Mouse (Mus musculus) midbrain, embryonic 15.5 days (tissue): ENCODE data around the gene Cacng3. TPM values are rescaled to one million over a fixed set of nuclear protein-coding genes. Genes with fewer than 3 reads are reported as not detected.

ENCODE experiments used
- ATAC-seq: fragments of 200-750 bp; cut with Nextera tagmentation; replicated peaks from 2 replicates; pipeline ENCODE4 v1.8.0; 2017; ENCODE audit warnings: moderate TSS enrichment
- H3K27ac ChIP-seq: fragments of 300-500 bp; sonication (generic); 2 replicates; pipeline ENCODE4 v1.5.1; 2015; ENCODE audit warnings: mild to moderate bottlenecking, inconsistent platforms
- H3K27me3 ChIP-seq: fragments of 300-500 bp; sonication (generic); replicated peaks from 2 replicates; pipeline ENCODE4 v1.6.1; 2015; ENCODE audit warnings: inconsistent platforms
- H3K36me3 ChIP-seq: fragments of 300-500 bp; sonication (generic); replicated peaks from 2 replicates; pipeline ENCODE4 v1.6.1; 2015; ENCODE audit warnings: inconsistent platforms
- H3K4me1 ChIP-seq: fragments of 300-500 bp; sonication (generic); 2 replicates; pipeline ENCODE4 v1.6.1; 2015; ENCODE audit warnings: inconsistent platforms
- H3K4me2 ChIP-seq: fragments of 300-500 bp; sonication (generic); 2 replicates; pipeline ENCODE4 v1.6.1; 2015; ENCODE audit warnings: inconsistent platforms, mild to moderate bottlenecking, moderate library complexity
- H3K4me3 ChIP-seq: fragments of 300-500 bp; sonication (generic); 2 replicates; pipeline ENCODE4 v1.5.1; 2015; ENCODE audit warnings: mild to moderate bottlenecking, inconsistent platforms
- H3K9ac ChIP-seq: fragments of 300-500 bp; sonication (generic); 2 replicates; pipeline ENCODE4 v1.6.1; 2015; ENCODE audit warnings: mild to moderate bottlenecking, inconsistent platforms
- H3K9me3 ChIP-seq: fragments of 300-500 bp; sonication (generic); 2 replicates; pipeline ENCODE4 v1.6.1; 2016; ENCODE audit warnings: inconsistent platforms
- WGBS: fragments of 180-500 bp; shearing (Covaris S2); methylation state at CpG from one replicate; pipeline ENCODE4 v1.1.7; 2015; ENCODE audit warnings: mixed read lengths; 5-methylcytosine and 5-hydroxymethylcytosine counted together
- polyA plus RNA-seq: library from polyadenylated mRNA; unstranded; fragments of >200 nt; fragmentation: Nextera tagmentation; extraction: Ambion mirVana; gene quantifications from 2 replicates; pipeline ENCODE4 v1.2.1, GENCODE M21; 2015

Cacng3 gene
- polyA plus RNA-seq, 1 experiment from 2014 or later = 24.6 TPM

GRCm38 (mm10) chr7:122665311-122666049 is 4.8 kb upstream of the Cacng3 start:
- Histone ChIP-seq H3K36me3 (no peaks in the 10 kb centered on the region), H3K27ac (no peak overlapping the region), H3K4me3 (no peak overlapping the region), H3K4me2 (no peak overlapping the region), H3K9ac (no peak overlapping the region), H3K9me3 (no peaks in the 10 kb centered on the region), H3K27me3 (no peaks in the 10 kb centered on the region), H3K4me1 (0 out of 2 replicates have a peak, but pooled peaks cover 2% of the 10 kb centered on the region)
- 83% methylated on average over 7 of the region's 7 CpGs for WGBS
- ATAC-seq = no peak

- no peak for ATAC-seq
- peaks cover 12% of the 10 kb centered on the region for H3K4me1 ChIP-seq
- no peaks in the 10 kb centered on the region for H3K36me3 ChIP-seq
- no peak overlapping the region for H3K4me3 ChIP-seq
- H3K27me3 ChIP-seq = no peaks in the 10 kb centered on the region
- no peak overlapping the region for H3K9ac ChIP-seq
- 24% methylated on average over 5 of the region's 5 CpGs for WGBS
- no peak overlapping the region for H3K4me2 ChIP-seq
- H3K9me3 ChIP-seq = no peaks in the 10 kb centered on the region
- H3K27ac ChIP-seq = no peak overlapping the region
Measured at GRCm38 (mm10) chr7:122667903-122668302, 2.4 kb upstream of the Cacng3 start.

GRCm38 (mm10) chr7:122670873-122671641 is 765 bp downstream of the Cacng3 start:
- peak overlapping the region; percentile 76 for H3K4me2 ChIP-seq
- H3K4me3 ChIP-seq = peak overlapping the region; percentile 42
- peak overlapping the region; percentile 46 for H3K9ac ChIP-seq
- H3K4me1 ChIP-seq = peaks cover 13% of the 10 kb centered on the region
- H3K9me3 ChIP-seq = no peaks in the 10 kb centered on the region
- WGBS = 6% methylated on average over 45 of the region's 45 CpGs
- no peaks in the 10 kb centered on the region for H3K36me3 ChIP-seq
- peak overlapping the region; percentile 69 for H3K27ac ChIP-seq
- peak; percentile 76 for ATAC-seq
- H3K27me3 ChIP-seq = no peaks in the 10 kb centered on the region

GRCm38 (mm10) chr7:122672981-122673380 is 2.7 kb downstream of the Cacng3 start:
- H3K4me1 ChIP-seq = peaks cover 13% of the 10 kb centered on the region
- H3K9ac ChIP-seq = no peak overlapping the region
- ATAC-seq = no peak
- peak overlapping the region; percentile 42 for H3K4me3 ChIP-seq
- WGBS = 47% methylated on average over 5 of the region's 5 CpGs
- peak overlapping the region; percentile 76 for H3K4me2 ChIP-seq
- H3K27me3 ChIP-seq = no peaks in the 10 kb centered on the region
- no peaks in the 10 kb centered on the region for H3K36me3 ChIP-seq
- H3K9me3 ChIP-seq = no peaks in the 10 kb centered on the region
- no peak overlapping the region for H3K27ac ChIP-seq

- Histone ChIP-seq H3K4me1 (peaks cover 13% of the 10 kb centered on the region), H3K36me3 (no peaks in the 10 kb centered on the region), H3K27me3 (no peaks in the 10 kb centered on the region), H3K4me3 (no peak overlapping the region), H3K4me2 (peak overlapping the region; percentile 14; the same call in 1 of the 2 replicates), H3K9me3 (no peaks in the 10 kb centered on the region), H3K27ac (no peak overlapping the region), H3K9ac (no peak overlapping the region)
- ATAC-seq = no peak
- 67% methylated on average over 7 of the region's 7 CpGs for WGBS
Measured at GRCm38 (mm10) chr7:122675207-122675606, 4.9 kb downstream of the Cacng3 start.

GRCm38 (mm10) chr7:122701751-122702150 is 31.5 kb downstream of the Cacng3 start:
- 85% methylated on average over 5 of the region's 5 CpGs for WGBS
- ATAC-seq = no peak
- H3K4me3 ChIP-seq = no peak overlapping the region

GRCm38 (mm10) chr7:122702443-122702842 is 32.2 kb downstream of the Cacng3 start:
- no peaks in the 10 kb centered on the region for H3K36me3 ChIP-seq
- H3K9ac ChIP-seq = no peak overlapping the region
- peaks cover 4% of the 10 kb centered on the region; the same call in 1 of the 2 replicates for H3K4me1 ChIP-seq
- ATAC-seq = no peak
- no peaks in the 10 kb centered on the region for H3K9me3 ChIP-seq
- no peak overlapping the region for H3K4me2 ChIP-seq
- H3K27ac ChIP-seq = no peak overlapping the region
- H3K4me3 ChIP-seq = no peak overlapping the region
- 81% methylated on average over 4 of the region's 4 CpGs for WGBS
- H3K27me3 ChIP-seq = no peaks in the 10 kb centered on the region

More at GRCm38 (mm10) chr7:122701751-122702150, 31.5 kb downstream of the Cacng3 start:
- H3K36me3 ChIP-seq = no peaks in the 10 kb centered on the region
- no peak overlapping the region for H3K27ac ChIP-seq
- peaks cover 4% of the 10 kb centered on the region; the same call in 1 of the 2 replicates for H3K4me1 ChIP-seq
- H3K27me3 ChIP-seq = no peaks in the 10 kb centered on the region
- no peak overlapping the region for H3K4me2 ChIP-seq
- no peak overlapping the region for H3K9ac ChIP-seq
- no peaks in the 10 kb centered on the region for H3K9me3 ChIP-seq

- H3K27ac ChIP-seq = no peak overlapping the region
- H3K4me2 ChIP-seq = no peak overlapping the region
- no peaks in the 10 kb centered on the region for H3K9me3 ChIP-seq
- no peak for ATAC-seq
- peaks cover 4% of the 10 kb centered on the region; the same call in 1 of the 2 replicates for H3K4me1 ChIP-seq
- H3K27me3 ChIP-seq = no peaks in the 10 kb centered on the region
- H3K9ac ChIP-seq = no peak overlapping the region
- 46% methylated on average over 5 of the region's 5 CpGs for WGBS
- H3K4me3 ChIP-seq = no peak overlapping the region
- H3K36me3 ChIP-seq = no peaks in the 10 kb centered on the region
Measured at GRCm38 (mm10) chr7:122706736-122707135, 36.4 kb downstream of the Cacng3 start.

GRCm38 (mm10) chr7:122716299-122716698 is 46.0 kb downstream of the Cacng3 start:
- Histone ChIP-seq H3K27me3 (no peaks in the 10 kb centered on the region), H3K4me1 (no peaks in the 10 kb centered on the region), H3K4me3 (no peak overlapping the region), H3K9ac (no peak overlapping the region), H3K4me2 (no peak overlapping the region), H3K36me3 (no peaks in the 10 kb centered on the region), H3K27ac (no peak overlapping the region), H3K9me3 (no peaks in the 10 kb centered on the region)
- WGBS = 19% methylated on average over 3 of the region's 3 CpGs
- no peak for ATAC-seq

- H3K4me1 ChIP-seq = no peaks in the 10 kb centered on the region
- ATAC-seq = no peak
- H3K27ac ChIP-seq = no peak overlapping the region
- no peak overlapping the region for H3K9ac ChIP-seq
- H3K36me3 ChIP-seq = no peaks in the 10 kb centered on the region
- H3K9me3 ChIP-seq = no peaks in the 10 kb centered on the region
- H3K4me2 ChIP-seq = no peak overlapping the region
- no peaks in the 10 kb centered on the region for H3K27me3 ChIP-seq
- no peak overlapping the region for H3K4me3 ChIP-seq
- 89% methylated on average over 4 of the region's 4 CpGs for WGBS
Measured at GRCm38 (mm10) chr7:122718540-122718939, 48.2 kb downstream of the Cacng3 start.

GRCm38 (mm10) chr7:122723358-122723876 is 53.1 kb downstream of the Cacng3 start:
- no peak for ATAC-seq
- WGBS = 39% methylated on average over 5 of the region's 5 CpGs
- Histone ChIP-seq H3K4me2 (no peak overlapping the region), H3K9ac (no peak overlapping the region), H3K27ac (no peak overlapping the region), H3K4me1 (no peaks in the 10 kb centered on the region), H3K27me3 (no peaks in the 10 kb centered on the region), H3K36me3 (no peaks in the 10 kb centered on the region), H3K9me3 (no peaks in the 10 kb centered on the region), H3K4me3 (no peak overlapping the region)

- H3K9me3 ChIP-seq = no peaks in the 10 kb centered on the region
- no peak overlapping the region for H3K9ac ChIP-seq
- no peaks in the 10 kb centered on the region for H3K27me3 ChIP-seq
- no peak overlapping the region for H3K4me2 ChIP-seq
- H3K27ac ChIP-seq = no peak overlapping the region
- WGBS = 84% methylated on average over 2 of the region's 2 CpGs
- no peaks in the 10 kb centered on the region for H3K36me3 ChIP-seq
- no peak overlapping the region for H3K4me3 ChIP-seq
- no peaks in the 10 kb centered on the region for H3K4me1 ChIP-seq
- ATAC-seq = no peak
Measured at GRCm38 (mm10) chr7:122726376-122726775, 56.1 kb downstream of the Cacng3 start.
